Mouse (Mus musculus) stomach, embryonic 16.5 days (tissue): ENCODE measurements around the gene Mvp. TPM values are rescaled to one million over a fixed set of nuclear protein-coding genes. Genes with fewer than 3 reads are reported as not detected.

ENCODE experiments used
- microRNA-seq: library from miRNA; unstranded; fragments of <30 nt; microRNA quantifications from one replicate; pipeline ENCODE4, GENCODE M21; 2016
- polyA plus RNA-seq: library from polyadenylated mRNA; unstranded; fragments of >200 nt; fragmentation: Nextera tagmentation; extraction: Ambion mirVana; gene quantifications from 2 replicates; pipeline ENCODE4 v1.2.1, GENCODE M21; 2015

Mvp gene
- polyA plus RNA-seq, 1 experiment from 2014 or later = 28.0 TPM

Small RNAs within 50 kb of the gene (microRNA-seq; reads per million reads assigned to microRNA genes)
- not detected for gene Gm44343

Other genes starting within 250 kb of the Mvp start
- gene Gdpd3, start 248.3 kb downstream of the Mvp start, polyA plus RNA-seq = 11.1 and 15.4 TPM in 2 replicates
- 60.6 and 65.9 TPM in 2 replicates for gene Ypel3, start 237.7 kb downstream of the Mvp start, polyA plus RNA-seq
- gene Tbx6, start 233.1 kb downstream of the Mvp start, polyA plus RNA-seq = 0.27 and 0.47 TPM in 2 replicates
- gene Ppp4c, start 222.1 kb downstream of the Mvp start, polyA plus RNA-seq = 180 and 192 TPM in 2 replicates
- gene Fam57b, start 217.0 kb downstream of the Mvp start, polyA plus RNA-seq = 1.1 and 1.3 TPM in 2 replicates
- not detected in 2 replicates for gene 4930451I11Rik, start 183.0 kb downstream of the Mvp start, polyA plus RNA-seq
- gene Doc2a, start 167.2 kb downstream of the Mvp start, polyA plus RNA-seq = 0.89 TPM in 1 of 2 replicates, not detected in the other
- 22.9 and 24.4 TPM in 2 replicates for gene Hirip3, start 152.6 kb downstream of the Mvp start, polyA plus RNA-seq
- gene Ino80e, start 152.2 kb downstream of the Mvp start, polyA plus RNA-seq = 62.2 and 64.8 TPM in 2 replicates
- gene Taok2, start 129.9 kb downstream of the Mvp start, polyA plus RNA-seq = 40.1 and 43.3 TPM in 2 replicates
- gene Tmem219, start 91.7 kb downstream of the Mvp start, polyA plus RNA-seq = 30.2 and 34.1 TPM in 2 replicates
- gene Kctd13, start 85.7 kb downstream of the Mvp start, polyA plus RNA-seq = 11.3 and 12.8 TPM in 2 replicates
- gene Asphd1, start 65.0 kb downstream of the Mvp start, polyA plus RNA-seq = 0.18 and 0.45 TPM in 2 replicates
- gene Sez6l2, start 64.1 kb downstream of the Mvp start, polyA plus RNA-seq = 1.3 and 1.9 TPM in 2 replicates
- 110 and 125 TPM in 2 replicates for gene Cdipt, start 38.7 kb downstream of the Mvp start, polyA plus RNA-seq
- gene Cdiptos, start 38.5 kb downstream of the Mvp start, polyA plus RNA-seq = 1.5 and 2.1 TPM in 2 replicates
- gene Pagr1b, start 1.9 kb upstream of the Mvp start, polyA plus RNA-seq = 0.36 TPM in 1 of 2 replicates, not detected in the other
- 43.5 and 56.6 TPM in 2 replicates for gene Pagr1a, start 2.7 kb upstream of the Mvp start, polyA plus RNA-seq
- gene Gm42742, start 6.5 kb upstream of the Mvp start, polyA plus RNA-seq = 31.1 and 39.0 TPM in 2 replicates
- 8.5 and 9.6 TPM in 2 replicates for gene Prrt2, start 6.6 kb upstream of the Mvp start, polyA plus RNA-seq
- 23.2 and 27.9 TPM in 2 replicates for gene Maz, start 12.4 kb upstream of the Mvp start, polyA plus RNA-seq
- gene Kif22, start 27.9 kb upstream of the Mvp start, polyA plus RNA-seq = 91.5 and 92.2 TPM in 2 replicates
- 29.5 and 61.7 TPM in 2 replicates for gene Zg16, start 72.7 kb upstream of the Mvp start, polyA plus RNA-seq
- gene AI467606, start 76.7 kb upstream of the Mvp start, polyA plus RNA-seq = 6.6 and 7.5 TPM in 2 replicates
- gene Qprt, start 107.6 kb upstream of the Mvp start, polyA plus RNA-seq = 4.7 and 4.8 TPM in 2 replicates
- 0.77 and 1.3 TPM in 2 replicates for gene Spn, start 123.2 kb upstream of the Mvp start, polyA plus RNA-seq
- 43.7 and 47.7 TPM in 2 replicates for gene Cd2bp2, start 181.4 kb upstream of the Mvp start, polyA plus RNA-seq
- gene Tbc1d10b, start 193.8 kb upstream of the Mvp start, polyA plus RNA-seq = 15.4 and 15.7 TPM in 2 replicates
- gene Mylpf, start 194.3 kb upstream of the Mvp start, polyA plus RNA-seq = 23.9 and 312 TPM in 2 replicates
- gene Zfp553, start 218.4 kb upstream of the Mvp start, polyA plus RNA-seq = 27.1 and 28.5 TPM in 2 replicates
- gene Sept1, start 218.5 kb upstream of the Mvp start, polyA plus RNA-seq = 14.7 and 15.0 TPM in 2 replicates
- 35.5 and 37.8 TPM in 2 replicates for gene Zfp771, start 229.7 kb upstream of the Mvp start, polyA plus RNA-seq
- gene Dctpp1, start 246.1 kb upstream of the Mvp start, polyA plus RNA-seq = 131 and 145 TPM in 2 replicates